Mouse (Mus musculus) small intestine, adult 2 months (tissue): ENCODE results near the gene Baz2b.

ENCODE experiments used
- CTCF ChIP-seq: fragments of 200-500 bp; IDR thresholded peaks from 2 replicates; pipeline ENCODE4 v1.5.1; 2012; ENCODE audit warnings: low read depth, mild to moderate bottlenecking, control low read depth, inconsistent platforms, low read length, moderate library complexity, mixed read lengths; ENCODE audit not compliant: insufficient replicate concordance, insufficient read length; ENCODE audit errors: extremely low read depth
- POLR2A ChIP-seq: fragments of 200-500 bp; IDR thresholded peaks from 2 replicates; pipeline ENCODE4 v1.6.1; 2012; ENCODE audit warnings: low read depth, mild to moderate bottlenecking, control low read depth, inconsistent platforms, low read length, moderate library complexity

- TF ChIP-seq POLR2A (no peak), CTCF (no peak)
Measured at GRCm38 (mm10) chr2:60196841-60197240, 12.8 kb downstream of the Baz2b start.
